Mouse (Mus musculus): ENCODE measurements around the gene Serpind1. TPM values are rescaled to one million over a fixed set of nuclear protein-coding genes. Genes with fewer than 3 reads are reported as not detected.

Serpind1 gene
- polyA plus RNA-seq, 1 experiment from 2014 or later: 0.09 TPM

GRCm38 (mm10) chr16:17303521-17304245 lies 27.5 kb upstream of the Serpind1 start:
- no peak for TF ChIP-seq CTCF (IDR thresholded peaks at IDR 0.05; ENCODE audit: low read depth)
- H3K36me3 ChIP-seq (ENCODE audit: control insufficient read depth, insufficient read depth): peaks cover 55% of the 10 kb centered on the region
- no peak overlapping the region for H3K4me3 ChIP-seq (ENCODE audit: low read depth, low read length)
- H3K9me3 ChIP-seq (ENCODE audit: control insufficient read depth): no peaks in the 10 kb centered on the region
- WGBS: 90% methylated on average over 5 of the region's 5 CpGs
- no peak overlapping the region for H3K27ac ChIP-seq (ENCODE audit: low read depth, low read length)
- no peak overlapping the region for H3K9ac ChIP-seq (ENCODE audit: low read depth, low read length)
- no peaks in the 10 kb centered on the region for H3K4me1 ChIP-seq (replicated peaks; ENCODE audit: control insufficient read depth, insufficient read depth, low read length)
- no peak overlapping the region for H3K4me2 ChIP-seq (replicated peaks; ENCODE audit: low read depth)
- ATAC-seq: no peak
- H3K27me3 ChIP-seq (replicated peaks; ENCODE audit: control insufficient read depth, insufficient read depth, low read length): no peaks in the 10 kb centered on the region

GRCm38 (mm10) chr16:17307461-17307860 lies 23.7 kb upstream of the Serpind1 start:
- Histone ChIP-seq H3K4me1 (replicated peaks; ENCODE audit: control insufficient read depth, insufficient read depth, low read length) (no peaks in the 10 kb centered on the region), H3K27me3 (replicated peaks; ENCODE audit: control insufficient read depth, insufficient read depth, low read length) (no peaks in the 10 kb centered on the region), H3K4me2 (replicated peaks; ENCODE audit: low read depth) (no peak overlapping the region), H3K9ac (ENCODE audit: low read depth, low read length) (no peak overlapping the region), H3K9me3 (ENCODE audit: control insufficient read depth) (no peaks in the 10 kb centered on the region), H3K27ac (ENCODE audit: low read depth, low read length) (no peak overlapping the region), H3K4me3 (ENCODE audit: low read depth, low read length) (no peak overlapping the region), H3K36me3 (ENCODE audit: control insufficient read depth, insufficient read depth) (peaks cover 60% of the 10 kb centered on the region)
- TF ChIP-seq CTCF (IDR thresholded peaks at IDR 0.05; ENCODE audit: low read depth): no peak
- 92% methylated on average over 5 of the region's 5 CpGs for whole genome bisulfite sequencing
- ATAC-seq: no peak

- no peaks in the 10 kb centered on the region for H3K27me3 ChIP-seq (replicated peaks; ENCODE audit: control insufficient read depth, insufficient read depth, low read length)
- H3K9me3 ChIP-seq (ENCODE audit: control insufficient read depth): no peaks in the 10 kb centered on the region
- H3K36me3 ChIP-seq (ENCODE audit: control insufficient read depth, insufficient read depth): peaks cover 55% of the 10 kb centered on the region
- H3K4me3 ChIP-seq (ENCODE audit: low read depth, low read length): no peak overlapping the region
- no peak for TF ChIP-seq CTCF (IDR thresholded peaks at IDR 0.05; ENCODE audit: low read depth)
- no peak overlapping the region for H3K27ac ChIP-seq (ENCODE audit: low read depth, low read length)
- WGBS: 93% methylated on average over 10 of the region's 10 CpGs
- no peak overlapping the region for H3K4me2 ChIP-seq (replicated peaks; ENCODE audit: low read depth)
- no peak overlapping the region for H3K9ac ChIP-seq (ENCODE audit: low read depth, low read length)
- no peaks in the 10 kb centered on the region for H3K4me1 ChIP-seq (replicated peaks; ENCODE audit: control insufficient read depth, insufficient read depth, low read length)
- no peak for ATAC-seq
Measured at GRCm38 (mm10) chr16:17309036-17309435, 22.1 kb upstream of the Serpind1 start.

- no peak for ATAC-seq
- WGBS: 91% methylated on average over 5 of the region's 5 CpGs
- Histone ChIP-seq H3K4me3 (ENCODE audit: low read depth, low read length) (no peak overlapping the region), H3K9me3 (ENCODE audit: control insufficient read depth) (no peaks in the 10 kb centered on the region), H3K27me3 (replicated peaks; ENCODE audit: control insufficient read depth, insufficient read depth, low read length) (no peaks in the 10 kb centered on the region), H3K4me1 (replicated peaks; ENCODE audit: control insufficient read depth, insufficient read depth, low read length) (no peaks in the 10 kb centered on the region), H3K27ac (ENCODE audit: low read depth, low read length) (no peak overlapping the region), H3K4me2 (replicated peaks; ENCODE audit: low read depth) (no peak overlapping the region), H3K9ac (ENCODE audit: low read depth, low read length) (no peak overlapping the region), H3K36me3 (ENCODE audit: control insufficient read depth, insufficient read depth) (peaks cover 77% of the 10 kb centered on the region)
- TF ChIP-seq CTCF (IDR thresholded peaks at IDR 0.05; ENCODE audit: low read depth): no peak
Measured at GRCm38 (mm10) chr16:17312531-17312930, 18.6 kb upstream of the Serpind1 start.

- no peak for ATAC-seq
- Histone ChIP-seq H3K27me3 (replicated peaks; ENCODE audit: control insufficient read depth, insufficient read depth, low read length) (no peaks in the 10 kb centered on the region), H3K4me2 (replicated peaks; ENCODE audit: low read depth) (no peak overlapping the region), H3K9ac (ENCODE audit: low read depth, low read length) (no peak overlapping the region), H3K4me1 (replicated peaks; ENCODE audit: control insufficient read depth, insufficient read depth, low read length) (no peaks in the 10 kb centered on the region), H3K9me3 (ENCODE audit: control insufficient read depth) (no peaks in the 10 kb centered on the region), H3K27ac (ENCODE audit: low read depth, low read length) (no peak overlapping the region), H3K4me3 (ENCODE audit: low read depth, low read length) (no peak overlapping the region), H3K36me3 (ENCODE audit: control insufficient read depth, insufficient read depth) (peaks cover 60% of the 10 kb centered on the region)
- 89% methylated on average over 7 of the region's 7 CpGs for WGBS
- TF ChIP-seq CTCF (IDR thresholded peaks at IDR 0.05; ENCODE audit: low read depth): no peak
Measured at GRCm38 (mm10) chr16:17316554-17316953, 14.6 kb upstream of the Serpind1 start.

- Histone ChIP-seq H3K9me3 (ENCODE audit: control insufficient read depth) (no peaks in the 10 kb centered on the region), H3K9ac (ENCODE audit: low read depth, low read length) (no peak overlapping the region), H3K27me3 (replicated peaks; ENCODE audit: control insufficient read depth, insufficient read depth, low read length) (no peaks in the 10 kb centered on the region), H3K27ac (ENCODE audit: low read depth, low read length) (no peak overlapping the region), H3K36me3 (ENCODE audit: control insufficient read depth, insufficient read depth) (peaks cover 60% of the 10 kb centered on the region), H3K4me1 (replicated peaks; ENCODE audit: control insufficient read depth, insufficient read depth, low read length) (no peaks in the 10 kb centered on the region), H3K4me3 (ENCODE audit: low read depth, low read length) (no peak overlapping the region), H3K4me2 (replicated peaks; ENCODE audit: low read depth) (no peak overlapping the region)
- 62% methylated on average over 5 of the region's 5 CpGs for WGBS
- no peak for ATAC-seq
- no peak for TF ChIP-seq CTCF (IDR thresholded peaks at IDR 0.05; ENCODE audit: low read depth)
Measured at GRCm38 (mm10) chr16:17321481-17321880, 9.7 kb upstream of the Serpind1 start.
